Mouse (Mus musculus): ENCODE measurements at regions not wholly inside any gene's neighbourhood (a gene's known extent, or its start where the extent isn't known, plus 50 kb on each side); places are given as distances from the start of the nearest gene placed in this dataset.
A peak's percentile ranks its signal among the peaks of the same experiment; 100 is the strongest.
"Not testable (repeated sequence)": the region's sequence is repeated elsewhere in the genome, so short reads cannot be mapped to it uniquely, and the experiment has no call there.

DNA sequence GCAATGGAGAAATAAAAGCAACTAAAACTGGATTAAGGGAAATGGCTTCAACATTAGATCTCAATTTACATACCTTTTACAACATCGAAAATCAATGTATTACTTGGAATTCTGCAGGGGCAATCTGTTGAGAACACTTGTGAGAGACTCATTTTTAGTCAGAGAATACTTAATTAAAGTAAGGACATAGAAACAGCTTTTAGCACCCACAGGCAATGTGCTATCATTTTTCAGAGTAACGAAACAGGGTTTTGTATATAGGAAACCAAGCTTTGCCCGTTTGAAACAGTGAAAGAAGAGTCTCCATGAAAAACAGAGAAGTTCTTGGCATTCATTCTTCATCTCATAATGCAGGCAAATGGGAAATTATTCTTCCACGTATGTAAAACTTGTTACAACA lies 196.4 kb downstream of the Tdrd3 start:
- DNase-seq: no peak

DNA sequence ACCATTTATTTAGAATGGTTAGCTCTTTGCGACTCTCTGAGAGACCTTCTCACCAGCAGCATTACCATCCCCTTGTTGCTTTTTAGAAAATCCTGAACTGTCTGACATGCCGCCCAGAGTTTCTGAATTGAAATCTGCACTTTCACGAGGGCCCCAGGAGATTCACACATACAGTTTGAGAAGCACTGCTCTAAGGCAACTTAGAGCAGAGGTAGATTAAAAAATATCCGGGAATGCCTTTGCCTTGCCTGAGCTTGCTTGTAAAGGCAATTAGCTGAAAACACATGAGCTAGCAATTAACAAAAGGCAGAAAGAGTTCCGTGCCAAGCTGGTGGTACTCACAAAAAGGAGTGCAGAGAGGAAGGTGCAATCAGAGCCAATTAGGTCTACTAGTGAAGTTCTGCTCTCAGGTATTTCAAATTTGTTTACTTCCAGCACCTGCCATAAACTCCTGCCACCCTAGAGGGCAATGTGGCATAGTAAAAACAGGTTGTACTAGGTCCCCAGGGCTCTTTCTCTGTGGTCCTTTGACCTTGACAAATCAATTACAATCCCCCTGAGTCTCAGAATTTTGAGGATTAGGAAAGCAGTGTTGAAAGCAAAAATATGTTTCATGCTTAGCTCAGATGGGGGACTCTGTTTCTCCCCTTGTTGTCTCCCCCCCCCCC lies 203.1 kb downstream of the Tdrd3 start:
- DNase-seq: no peak

DNA sequence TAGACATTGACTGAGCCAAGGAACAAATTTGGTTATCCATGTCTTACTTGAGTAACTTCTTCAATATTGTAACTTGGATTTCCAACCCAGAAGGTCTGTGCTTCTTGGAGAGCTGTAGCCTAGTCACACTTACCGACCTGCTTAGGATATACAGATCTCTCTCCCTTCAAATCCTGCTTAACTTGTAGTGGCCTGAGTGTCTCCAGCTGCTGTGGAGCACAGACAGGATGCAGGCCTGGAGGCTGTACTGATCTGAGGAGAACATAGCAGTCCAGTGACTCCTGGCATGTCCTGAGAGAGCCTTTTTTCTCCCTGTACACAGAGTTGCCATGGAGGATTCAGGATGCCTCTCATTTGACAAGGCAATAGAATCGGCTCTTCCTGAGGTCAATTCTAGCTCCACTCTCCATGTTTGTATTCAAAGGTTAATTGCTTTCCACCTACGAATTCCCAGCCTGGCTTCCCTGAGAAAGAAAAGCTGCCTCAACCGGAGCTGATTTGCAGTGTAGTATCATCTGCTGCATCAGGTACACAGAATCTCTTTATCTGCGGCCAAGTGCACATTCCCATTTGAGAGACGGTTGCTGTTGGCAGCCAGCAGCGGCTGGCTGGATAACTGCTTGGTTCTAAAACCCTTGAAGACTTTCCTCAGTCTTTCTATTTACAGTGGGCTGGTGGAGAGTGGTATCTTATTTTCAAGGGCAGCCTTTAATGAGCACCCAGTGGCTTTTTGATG lies 214.8 kb downstream of the Tdrd3 start:
- DNase-seq: no peak

DNA sequence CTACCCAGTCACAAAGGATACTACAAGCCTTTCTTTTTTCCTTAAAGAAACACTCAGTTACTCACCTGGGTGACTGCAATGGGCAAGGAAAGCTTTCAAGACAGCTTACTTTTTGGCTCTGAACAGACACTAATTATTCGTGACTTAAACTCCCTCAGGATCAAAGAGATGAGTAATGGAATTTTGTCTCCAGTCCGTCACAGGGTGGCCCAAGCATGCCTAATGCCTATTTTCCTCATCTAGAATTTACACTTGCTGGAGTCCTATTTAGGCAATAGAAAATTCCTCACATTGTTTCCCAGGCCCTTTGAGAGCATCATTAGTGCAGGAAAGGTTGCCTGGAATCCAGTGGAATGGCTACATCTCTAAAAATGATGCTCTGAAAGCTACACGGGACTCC lies 218.2 kb downstream of the Tdrd3 start:
- no peak for DNase-seq

DNA sequence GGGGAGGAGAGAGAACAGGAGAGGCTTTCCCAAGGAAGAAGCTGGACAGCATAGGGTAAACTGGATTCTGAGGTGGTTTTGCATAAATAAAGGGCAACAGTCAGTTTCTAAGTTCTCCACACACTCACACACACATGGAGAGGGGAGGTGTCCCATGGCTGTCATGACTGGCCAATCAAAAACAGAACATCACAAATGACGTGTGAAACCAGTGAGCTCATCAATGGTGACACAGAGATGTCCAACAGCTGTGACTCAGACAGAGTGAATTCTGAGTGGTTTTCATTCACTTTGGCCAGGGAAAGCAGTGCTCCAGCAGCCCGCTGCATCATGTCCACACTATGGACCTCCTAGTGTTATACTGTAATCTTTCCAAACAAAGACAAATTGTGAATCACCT lies 220.7 kb downstream of the Tdrd3 start:
- DNase-seq: no peak

DNA sequence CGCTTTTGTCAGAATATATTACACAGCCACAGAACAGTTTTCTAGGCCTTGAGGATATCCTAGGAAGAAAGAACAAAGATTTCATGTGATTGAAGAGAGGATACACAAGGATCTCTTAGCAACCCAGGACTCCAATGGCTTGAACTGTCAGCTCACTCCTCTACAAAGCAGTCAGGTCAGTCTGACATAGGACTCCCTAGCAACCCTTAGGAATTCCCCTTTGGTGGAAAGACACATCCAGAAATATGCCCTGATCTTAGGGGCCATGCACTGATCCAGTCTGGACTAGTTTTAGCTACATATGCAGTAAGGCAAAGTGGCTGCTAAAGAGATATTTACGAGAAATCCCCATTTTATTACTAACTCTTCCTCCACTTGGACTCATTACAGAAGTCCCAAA lies 251.5 kb downstream of the Tdrd3 start:
- DNase-seq: no peak

DNA sequence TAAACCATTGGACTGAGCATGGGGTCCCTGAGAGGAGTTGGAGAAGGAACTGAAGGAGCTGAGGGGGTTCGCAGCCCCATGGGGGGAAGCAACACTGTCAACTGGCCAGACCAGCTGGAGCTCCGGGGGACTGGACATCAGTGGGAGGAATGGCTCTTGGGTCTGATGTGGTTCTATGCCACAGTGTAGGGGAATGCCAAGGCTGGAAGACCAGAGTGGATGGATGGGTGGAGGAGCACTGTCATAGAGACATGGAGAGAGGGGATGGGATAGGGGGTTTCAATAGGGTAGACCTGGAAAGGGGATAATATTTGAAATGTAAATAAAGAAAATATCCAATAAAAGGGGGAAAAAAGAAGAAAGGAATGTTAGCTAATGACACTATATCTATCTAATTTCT lies 253.1 kb downstream of the Tdrd3 start:
- DNase-seq: no peak

DNA sequence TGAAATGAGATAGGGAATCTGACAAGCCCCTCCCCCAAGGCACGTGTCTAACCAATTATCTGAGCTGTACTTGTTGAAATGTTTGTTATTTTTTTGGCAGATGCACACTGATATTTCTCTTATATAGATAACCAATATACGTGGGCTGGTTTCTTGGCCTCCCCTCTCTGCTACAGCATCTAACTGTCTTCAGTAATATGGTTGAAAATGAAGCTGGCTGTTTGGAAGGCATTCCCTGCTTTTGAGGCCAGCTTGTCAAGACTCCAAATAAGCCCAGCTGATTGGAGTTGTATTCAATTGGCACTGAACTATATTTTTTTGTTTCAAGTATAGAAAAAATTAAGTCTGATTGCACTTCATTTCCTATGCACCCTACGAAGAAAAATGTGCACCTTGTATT lies 264.3 kb downstream of the Tdrd3 start:
- DNase-seq: no peak

DNA sequence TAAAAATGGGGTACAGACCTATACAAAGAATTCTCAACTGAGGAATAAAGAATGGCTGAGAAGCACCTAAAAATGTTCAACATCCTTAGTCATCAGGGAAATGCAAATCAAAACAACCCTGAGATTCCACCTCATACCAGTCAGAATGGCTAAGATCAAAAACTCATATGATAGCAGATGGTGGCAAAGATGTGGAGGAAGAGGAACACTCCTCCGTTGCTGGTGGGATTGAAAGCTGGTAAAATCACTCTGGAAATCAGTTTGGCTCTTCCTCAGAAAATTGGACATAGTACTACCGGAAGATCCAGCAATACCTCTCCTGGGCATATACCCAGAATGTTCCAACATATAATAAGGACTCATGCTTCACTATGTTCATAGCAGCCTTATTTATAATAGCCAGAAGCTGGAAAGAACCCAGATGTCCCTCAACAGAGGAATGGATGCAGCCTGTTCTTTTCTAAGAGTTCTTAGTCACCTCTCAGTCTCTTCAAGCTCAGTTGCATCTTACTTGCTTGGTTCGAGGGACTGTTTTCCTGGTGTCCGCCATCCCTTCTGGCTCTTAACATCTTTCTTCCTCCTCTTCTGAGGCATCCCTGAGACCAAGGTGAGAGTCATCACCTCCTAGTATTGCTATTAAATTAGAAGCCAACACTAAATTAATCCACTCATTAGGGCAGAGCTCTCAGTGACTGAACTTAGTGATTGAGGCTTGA lies 266.8 kb downstream of the Tdrd3 start:
- not testable (repeated sequence) for DNase-seq

DNA sequence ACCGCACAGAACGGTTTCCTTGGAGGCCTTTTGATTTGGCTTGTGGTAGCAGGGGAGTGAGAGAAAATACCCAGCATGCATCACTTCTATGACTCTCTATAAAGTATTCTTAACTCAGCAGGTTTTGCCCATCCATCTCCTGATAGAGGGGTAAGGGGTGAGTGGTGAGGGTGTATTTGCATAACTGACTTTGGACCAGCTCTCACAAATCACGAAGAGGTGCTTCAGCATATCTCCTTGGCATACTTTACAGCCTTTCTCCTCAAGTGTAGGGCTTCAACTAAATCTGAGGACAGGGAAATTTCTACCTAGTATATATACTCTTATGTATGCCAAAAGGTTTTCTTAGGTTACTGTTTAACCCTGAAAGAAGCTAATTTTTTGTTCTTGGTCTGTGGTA lies 273.4 kb downstream of the Tdrd3 start:
- DNase-seq: no peak

DNA sequence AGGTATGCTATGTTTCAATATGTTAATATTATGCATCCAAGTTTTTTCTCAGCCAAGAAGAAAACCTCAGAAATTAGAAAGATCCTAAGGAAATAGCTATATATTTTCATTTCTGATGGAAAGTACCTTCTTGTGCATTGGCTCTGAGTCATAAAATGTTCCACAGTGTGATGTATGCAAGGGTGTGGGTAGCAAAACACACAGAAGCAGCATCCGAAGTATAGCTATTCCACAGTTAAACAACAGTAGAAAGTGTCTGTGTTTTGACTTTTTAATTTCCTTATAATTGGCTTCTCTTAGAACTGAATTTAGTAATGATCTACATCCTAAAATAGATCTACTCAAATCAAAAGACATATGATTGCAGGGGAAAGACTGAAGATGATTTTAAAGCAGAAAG lies 320.0 kb downstream of the Tdrd3 start:
- DNase-seq: no peak

DNA sequence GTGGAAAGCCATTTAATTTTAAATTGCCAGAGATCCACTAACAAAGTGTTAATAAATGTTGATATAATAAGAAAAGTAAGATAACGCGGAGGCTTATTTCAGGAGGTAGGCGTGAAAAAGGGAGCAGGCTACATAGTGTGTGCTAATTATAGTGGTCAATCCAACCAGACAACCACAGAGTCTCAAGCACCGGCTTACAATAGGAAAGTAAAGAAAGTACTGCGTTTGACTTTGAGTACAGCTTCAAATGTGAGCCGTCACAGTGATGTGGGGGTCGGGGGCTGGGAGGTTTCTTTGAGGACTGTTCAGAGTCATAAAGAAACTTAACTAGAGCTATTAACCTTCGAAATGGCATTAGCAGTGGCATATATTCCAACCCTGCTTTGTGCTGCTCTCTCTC lies 329.1 kb downstream of the Tdrd3 start:
- DNase-seq: no peak

DNA sequence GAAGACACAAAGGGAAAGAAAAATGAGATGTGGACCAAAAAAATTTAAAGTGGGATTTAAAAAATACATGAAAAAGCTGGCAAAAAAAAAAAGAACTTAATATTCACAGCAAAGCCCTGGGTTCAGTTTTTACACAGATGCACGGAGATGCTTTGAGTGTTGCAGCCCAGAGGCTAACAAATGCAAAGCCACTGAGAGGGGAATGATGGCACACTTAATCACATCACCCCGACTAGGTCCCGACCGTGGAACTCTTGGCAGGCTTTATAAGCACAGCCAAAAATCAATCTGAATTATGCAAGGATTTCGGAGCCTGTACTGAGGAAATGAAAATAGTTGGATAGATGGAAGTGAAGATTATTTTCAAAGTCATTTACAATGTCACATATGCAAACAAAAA lies 329.6 kb downstream of the Tdrd3 start:
- no peak for DNase-seq

DNA sequence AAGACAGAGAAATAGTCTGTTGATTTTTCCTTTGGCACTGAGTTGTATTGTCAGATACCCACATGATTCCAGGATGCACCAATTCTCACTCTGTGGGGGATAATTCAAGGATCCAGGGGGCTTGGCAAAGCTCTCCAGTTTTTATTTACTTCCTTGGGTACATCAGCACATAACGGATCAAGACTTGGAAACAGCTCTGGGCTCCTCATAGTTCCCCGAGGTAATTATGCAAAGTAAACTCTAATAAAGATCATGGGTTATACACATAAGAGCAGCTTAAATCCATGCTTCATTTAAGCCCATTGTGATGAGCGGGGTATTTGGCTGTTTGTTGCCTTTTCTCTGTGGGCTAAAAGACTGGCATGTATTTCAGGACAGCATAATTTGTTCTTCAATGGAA lies 332.6 kb downstream of the Tdrd3 start:
- DNase-seq: no peak

DNA sequence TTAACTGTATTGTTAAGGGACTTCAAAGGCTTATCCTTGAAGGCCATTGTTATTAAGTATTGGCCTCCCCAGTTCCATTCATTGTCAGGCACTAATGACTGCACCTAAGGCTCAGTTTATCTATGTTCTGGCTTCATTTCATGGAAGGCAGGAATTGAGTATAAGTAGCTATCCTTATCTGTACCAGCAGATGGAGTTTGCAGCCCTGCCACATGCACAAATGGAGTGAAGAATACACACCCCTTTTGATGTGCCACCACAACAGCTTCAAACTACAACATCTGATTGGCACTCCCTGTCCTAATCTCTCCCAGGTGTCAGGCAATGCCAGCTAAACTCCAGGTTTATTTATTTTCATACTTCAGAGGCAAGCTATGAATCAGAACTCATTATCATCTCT lies 333.3 kb downstream of the Tdrd3 start:
- no peak for DNase-seq

DNA sequence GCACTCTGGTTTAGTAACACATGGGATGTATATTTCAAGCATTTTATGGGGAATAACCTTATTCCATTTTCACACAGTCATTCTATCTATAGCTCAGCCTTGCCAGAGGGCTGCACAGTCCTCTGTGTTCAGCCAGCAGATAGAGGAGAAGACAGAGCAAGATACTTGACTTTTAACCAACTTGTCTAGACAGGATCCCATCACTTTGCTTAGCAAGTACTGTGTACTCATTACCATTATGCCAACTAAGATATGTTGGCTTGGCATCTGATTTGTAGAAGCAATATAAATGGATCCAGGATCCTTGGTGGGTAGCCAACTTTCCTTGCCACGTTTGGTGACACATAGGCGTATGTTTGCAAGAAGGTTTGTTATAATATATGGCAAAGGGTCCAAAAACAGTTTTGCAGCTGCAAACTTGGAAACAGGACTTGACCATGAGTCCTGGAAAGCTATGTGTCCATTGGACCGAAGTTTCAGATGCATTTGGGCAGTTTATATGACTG lies 334.3 kb downstream of the Tdrd3 start:
- no peak for DNase-seq

DNA sequence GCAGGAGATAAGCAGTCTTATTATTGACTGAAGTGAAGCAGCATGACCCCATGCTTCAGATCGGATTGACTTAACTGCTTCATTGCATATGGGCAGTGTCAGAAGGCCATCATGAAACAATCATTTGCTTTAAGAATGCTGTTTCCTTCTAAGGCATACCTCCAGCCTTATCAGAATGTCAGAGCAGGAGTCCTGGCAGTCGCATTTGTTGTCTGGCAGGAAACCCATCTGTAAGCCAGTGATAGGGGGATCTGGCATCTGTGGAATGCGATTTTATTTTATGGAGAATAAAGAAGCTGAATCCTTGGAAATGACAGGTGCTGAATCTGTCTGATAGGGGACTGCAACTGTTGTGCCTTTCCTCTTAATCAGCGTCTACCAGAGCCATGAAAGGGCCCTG lies 338.3 kb downstream of the Tdrd3 start:
- DNase-seq: no peak

DNA sequence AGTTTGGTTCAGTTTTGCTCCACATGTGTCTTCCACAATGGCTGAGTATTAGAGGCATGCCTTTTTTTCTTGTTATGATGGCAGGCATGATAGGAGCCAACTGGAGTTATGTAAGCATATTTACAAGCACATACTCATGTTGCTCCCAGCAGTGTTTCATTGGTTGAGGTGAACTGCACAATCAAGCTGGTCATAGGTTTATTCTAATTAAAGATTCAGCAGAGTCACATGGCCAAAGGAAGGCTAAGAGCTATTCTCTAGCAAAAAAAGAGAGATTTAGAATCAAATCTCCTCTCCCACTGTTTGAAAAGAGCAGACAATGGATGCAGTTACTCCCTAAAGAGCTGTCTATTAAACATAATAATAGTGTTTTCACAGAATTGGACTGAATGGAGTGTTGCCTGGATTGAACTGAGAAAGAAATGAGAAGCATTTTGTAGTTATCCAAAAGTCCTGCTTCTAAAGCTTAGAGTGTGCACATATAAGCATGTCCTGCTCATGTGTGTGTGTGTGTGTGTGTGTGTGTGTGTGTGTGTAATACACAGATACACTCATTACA lies 359.0 kb downstream of the Tdrd3 start:
- DNase-seq: no peak

DNA sequence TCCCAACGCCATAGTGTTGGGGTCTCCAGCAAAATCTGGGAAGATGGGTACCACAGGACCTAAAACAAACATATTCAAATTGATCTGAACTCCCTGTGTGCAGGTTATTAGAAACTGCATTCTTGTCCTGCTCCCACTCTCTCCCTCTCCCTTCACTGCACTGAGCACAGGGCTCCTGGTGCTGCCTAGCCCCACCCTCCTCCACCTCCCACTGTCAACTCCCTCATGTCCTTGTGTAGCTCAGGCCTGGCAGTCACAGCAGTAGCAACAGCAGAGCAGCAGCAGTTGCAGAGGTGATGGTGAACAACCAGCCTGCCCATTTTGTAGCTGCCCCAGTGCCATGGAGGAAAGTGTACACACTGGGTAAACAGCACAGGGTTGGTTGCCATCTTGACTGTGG lies 383.4 kb downstream of the Tdrd3 start:
- DNase-seq: no peak

DNA sequence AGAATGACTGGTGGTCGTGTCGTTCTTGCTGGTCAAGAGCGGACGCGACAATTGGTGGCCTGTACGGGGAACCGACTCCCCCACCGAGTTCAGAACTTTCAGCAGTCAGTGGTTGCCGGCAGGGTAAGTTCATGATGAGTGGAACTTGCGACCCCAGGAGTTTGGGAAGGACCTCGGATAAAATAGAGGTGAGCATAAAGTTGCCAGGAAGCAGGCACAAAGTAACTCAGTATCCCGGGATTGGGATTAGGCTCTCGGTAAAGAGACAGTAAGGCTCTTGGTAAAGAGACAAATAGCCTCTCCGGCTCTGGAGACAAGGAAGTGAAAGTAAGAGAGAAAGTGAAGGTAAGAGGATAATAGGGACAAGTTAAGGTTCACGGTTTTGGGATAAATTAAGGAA lies 393.2 kb downstream of the Tdrd3 start:
- DNase-seq: peak in 1 of 2 experiments; percentile 5

DNA sequence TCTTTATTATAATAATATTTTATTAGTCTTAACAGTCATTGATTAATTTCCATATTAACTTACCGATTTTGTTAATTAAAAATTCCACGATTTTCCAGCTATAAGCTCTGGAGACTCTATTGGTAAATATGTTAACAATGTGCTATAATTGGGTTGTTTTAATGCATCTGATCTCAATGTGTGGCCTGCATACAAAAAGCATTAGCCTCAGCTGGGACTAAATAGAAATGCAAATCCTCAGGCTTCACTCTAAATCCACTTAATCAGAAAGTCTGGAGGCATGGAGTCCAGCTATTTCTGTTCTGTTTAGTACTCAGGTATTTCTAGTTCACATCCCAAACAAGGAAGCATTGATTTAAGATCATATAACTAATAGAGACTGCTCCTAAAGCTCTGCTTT lies 427.7 kb downstream of the Tdrd3 start:
- DNase-seq: no peak

DNA sequence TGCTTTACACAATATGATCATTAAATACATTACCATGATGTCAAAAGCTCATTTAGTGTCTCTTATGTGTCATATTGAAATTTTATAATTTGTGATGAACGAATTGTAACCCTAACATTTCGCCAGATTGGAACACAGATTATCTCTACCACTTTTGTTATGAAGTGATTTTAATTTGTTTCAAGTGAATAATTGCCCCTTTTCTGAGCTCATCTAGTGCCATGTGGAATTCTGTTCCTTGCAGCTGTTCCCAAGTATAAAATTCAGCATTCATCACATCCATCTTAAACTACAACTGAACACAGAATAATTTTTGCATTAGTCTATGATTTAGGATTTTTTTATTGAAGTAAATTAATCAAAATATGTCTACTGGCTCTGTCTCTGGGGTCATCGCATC lies 445.0 kb downstream of the Tdrd3 start:
- DNase-seq: no peak

DNA sequence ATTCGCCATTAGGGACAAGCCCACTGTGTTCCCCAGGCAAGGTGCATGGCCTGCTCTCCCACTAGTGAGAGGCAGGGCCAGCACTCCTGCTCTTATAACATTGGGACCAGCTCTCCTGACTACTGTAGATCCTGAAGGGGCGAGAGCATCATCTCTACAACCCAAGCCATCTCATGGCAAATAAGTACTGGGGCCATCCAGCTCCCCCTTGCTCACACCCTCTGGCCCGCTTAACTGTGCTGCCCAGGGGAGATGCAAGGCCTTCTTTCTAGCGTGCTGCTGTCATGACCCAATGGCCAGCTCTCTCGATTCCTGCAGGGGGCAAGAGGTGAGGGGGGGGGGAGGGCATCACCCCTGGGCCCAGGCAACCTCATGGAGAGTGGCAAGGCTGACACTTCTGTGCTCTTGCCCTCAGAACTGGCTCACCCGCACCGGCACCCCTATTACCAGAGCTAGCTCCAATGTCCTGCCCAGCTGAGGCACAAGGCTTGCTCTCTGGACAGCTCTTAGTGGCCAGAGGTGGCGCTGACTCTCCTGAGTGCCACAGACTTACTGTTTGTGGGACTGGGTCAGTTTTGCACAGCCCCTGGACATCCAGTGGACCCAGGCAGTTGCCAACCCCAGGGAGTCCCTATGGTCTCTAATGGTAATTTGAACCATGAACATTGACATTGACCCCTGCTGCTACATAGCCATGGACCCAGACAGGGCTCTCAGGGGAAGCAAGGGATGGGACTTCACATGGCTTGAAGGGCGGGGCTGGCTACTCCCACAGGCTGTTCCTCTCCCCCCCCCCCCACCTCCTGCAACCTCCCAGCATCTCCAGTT lies 448.2 kb downstream of the Tdrd3 start:
- no peak for DNase-seq
